Mouse (Mus musculus) kidney, adult 2 months (tissue): ENCODE measurements around the gene Polr1b. TPM values are rescaled to one million over a fixed set of nuclear protein-coding genes. Genes with fewer than 3 reads are reported as not detected.

Experiments used
- DNase-seq: peaks from one replicate; pipeline ENCODE4 v3.0.0; 2021
- H3K27ac ChIP-seq: fragments of 200-500 bp; 2 replicates; pipeline ENCODE4 v1.5.1; 2012; ENCODE audit warnings: low read depth, low read length, control low read depth, inconsistent platforms; ENCODE audit not compliant: insufficient read depth
- H3K27me3 ChIP-seq: fragments of 200-500 bp; replicated peaks from 2 replicates; pipeline ENCODE4 v1.6.1; 2012; ENCODE audit warnings: mild to moderate bottlenecking, moderate library complexity, low read length, inconsistent platforms; ENCODE audit not compliant: control insufficient read depth, insufficient read depth
- H3K36me3 ChIP-seq: fragments of 200-500 bp; 2 replicates; pipeline ENCODE4 v1.6.1; 2012; ENCODE audit warnings: mild to moderate bottlenecking, moderate library complexity, low read length, inconsistent platforms; ENCODE audit not compliant: control insufficient read depth, insufficient read depth
- H3K4me1 ChIP-seq: fragments of 200-500 bp; 2 replicates; pipeline ENCODE4 v1.6.1; 2011; ENCODE audit warnings: low read length; ENCODE audit not compliant: control insufficient read depth, insufficient read depth
- H3K4me3 ChIP-seq: fragments of 200-500 bp; 2 replicates; pipeline ENCODE4 v1.5.1; 2011; ENCODE audit warnings: mild to moderate bottlenecking, low read depth, low read length, control low read depth; ENCODE audit not compliant: insufficient read depth
- CTCF ChIP-seq: fragments of 200-500 bp; conservative IDR thresholded peaks from 2 replicates; pipeline ENCODE4 v1.5.1; 2011; ENCODE audit warnings: low read depth, mild to moderate bottlenecking, control low read depth, low read length, moderate library complexity, mixed read lengths; ENCODE audit not compliant: insufficient read depth, insufficient read length
- POLR2A ChIP-seq: fragments of 200-500 bp; IDR thresholded peaks from one replicate; pipeline ENCODE4 v1.6.1; 2011; ENCODE audit warnings: low read depth, low read length, control low read depth
- WGBS: fragments of 180-500 bp; shearing (Covaris S2); methylation state at CpG from one replicate; pipeline ENCODE4 v1.1.7; 2018; 5-methylcytosine and 5-hydroxymethylcytosine counted together
- polyA plus RNA-seq: library from polyadenylated mRNA; depleted of rRNA; stranded (reverse); fragments of >200 nt; gene quantifications from 2 replicates; pipeline ENCODE4 v1.2.3, GENCODE M21; 2012; rRNA removed

Gene Polr1b
- polyA plus RNA-seq, result 16.7 and 17.3 TPM in 2 replicates

- Histone ChIP-seq H3K27ac (no peak within 1 kb of the TSS), H3K36me3 (no peaks in the 10 kb centered on the region), H3K4me3 (peak within 1 kb of the TSS; percentile 76), H3K27me3 (no peaks in the 10 kb centered on the region), H3K4me1 (peaks cover 4% of the 10 kb centered on the region; the same call in 1 of the 2 replicates)
- WGBS, result 1% methylated on average over 35 of the region's 35 CpGs
- DNase-seq, result peak; percentile 97
- TF ChIP-seq CTCF, result no peak
- no peak for TF ChIP-seq POLR2A
Observed at GRCm38 (mm10) chr2:129100784-129101310, at the start of gene Polr1b. TSS of gene Polr1b (plus strand) at chr2:129100995.

- TF ChIP-seq CTCF (no peak), POLR2A (no peak)
- no peak overlapping the region for H3K27ac ChIP-seq
- 34% methylated on average over 4 of the region's 4 CpGs for WGBS
- H3K36me3 ChIP-seq, result no peaks in the 10 kb centered on the region
- no peak for DNase-seq
- no peaks in the 10 kb centered on the region for H3K4me1 ChIP-seq
- no peak overlapping the region for H3K4me3 ChIP-seq
- H3K27me3 ChIP-seq, result no peaks in the 10 kb centered on the region
Observed at GRCm38 (mm10) chr2:129052451-129052983, 48.3 kb upstream of the Polr1b start.

GRCm38 (mm10) chr2:129055741-129056140, 45.1 kb upstream of the Polr1b start:
- no peaks in the 10 kb centered on the region for H3K27me3 ChIP-seq
- H3K4me3 ChIP-seq, result no peak overlapping the region
- 79% methylated on average over 6 of the region's 6 CpGs for WGBS
- DNase-seq, result no peak
- no peaks in the 10 kb centered on the region for H3K36me3 ChIP-seq
- no peak for TF ChIP-seq POLR2A
- TF ChIP-seq CTCF, result no peak
- no peaks in the 10 kb centered on the region for H3K4me1 ChIP-seq
- H3K27ac ChIP-seq, result no peak overlapping the region

- Histone ChIP-seq H3K36me3 (no peaks in the 10 kb centered on the region), H3K4me1 (no peaks in the 10 kb centered on the region), H3K27me3 (no peaks in the 10 kb centered on the region), H3K4me3 (no peak overlapping the region), H3K27ac (no peak overlapping the region)
- DNase-seq, result peak; percentile 26
- 68% methylated on average over 9 of the region's 9 CpGs for WGBS
- TF ChIP-seq CTCF (peak; percentile 56), POLR2A (no peak)
Observed at GRCm38 (mm10) chr2:129056597-129056996, 44.2 kb upstream of the Polr1b start.

- no peak for TF ChIP-seq POLR2A
- no peak for TF ChIP-seq CTCF
- Histone ChIP-seq H3K4me1 (no peaks in the 10 kb centered on the region), H3K27me3 (no peaks in the 10 kb centered on the region), H3K36me3 (no peaks in the 10 kb centered on the region), H3K4me3 (no peak overlapping the region), H3K27ac (no peak overlapping the region)
- no peak for DNase-seq
- 94% methylated on average over 8 of the region's 8 CpGs for WGBS
Observed at GRCm38 (mm10) chr2:129057256-129057655, 43.5 kb upstream of the Polr1b start.

- DNase-seq, result no peak
- H3K36me3 ChIP-seq, result no peaks in the 10 kb centered on the region
- H3K4me1 ChIP-seq, result no peaks in the 10 kb centered on the region
- H3K27me3 ChIP-seq, result no peaks in the 10 kb centered on the region
- TF ChIP-seq CTCF (no peak), POLR2A (no peak)
- no peak overlapping the region for H3K4me3 ChIP-seq
- WGBS, result 85% methylated on average over 6 of the region's 6 CpGs
- H3K27ac ChIP-seq, result no peak overlapping the region
Observed at GRCm38 (mm10) chr2:129057920-129058361, 42.9 kb upstream of the Polr1b start.

GRCm38 (mm10) chr2:129061456-129062059, 39.2 kb upstream of the Polr1b start:
- no peak for DNase-seq
- no peaks in the 10 kb centered on the region for H3K4me1 ChIP-seq
- whole genome bisulfite sequencing, result 74% methylated on average over 10 of the region's 10 CpGs
- TF ChIP-seq POLR2A, result no peak
- no peak for TF ChIP-seq CTCF
- no peaks in the 10 kb centered on the region for H3K36me3 ChIP-seq
- no peak overlapping the region for H3K27ac ChIP-seq
- no peak overlapping the region for H3K4me3 ChIP-seq
- no peaks in the 10 kb centered on the region for H3K27me3 ChIP-seq
